ENCODE assay signal across 8 mouse cellular contexts in the genomic region with DNA sequence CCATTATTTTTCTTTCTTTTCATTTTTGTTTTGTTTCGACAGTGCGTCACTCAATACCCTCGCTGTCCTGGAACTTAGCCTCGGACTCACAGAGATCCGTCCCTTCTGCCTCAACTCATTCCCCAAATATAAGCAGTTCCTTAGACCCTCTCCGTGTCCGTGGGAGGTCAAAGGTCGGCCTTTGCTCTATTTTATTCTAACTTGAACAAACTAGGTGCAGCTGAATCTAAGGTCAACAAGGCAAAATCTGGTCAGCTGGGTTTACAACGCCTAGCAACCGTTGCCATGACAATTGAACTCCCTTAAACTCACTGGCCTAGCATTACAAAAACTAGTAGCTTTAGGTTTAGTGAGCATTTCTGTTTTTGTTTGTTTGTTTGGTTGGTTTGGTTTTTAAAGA. TPM values are rescaled to one million over a fixed set of nuclear protein-coding genes. Genes with fewer than 3 reads are reported as not detected.
DNase-seq lines count a peak whose midpoint lies in the region; ATAC-seq and TF ChIP-seq lines count a peak whose summit lies in the region.

No protein-coding gene starts in this region.

- WGBS in kidney, embryonic 14.5 days = 86% methylated on average over 10 of the region's 10 CpGs
- WGBS in hindbrain, embryonic 11.5 days = 72% methylated on average over 10 of the region's 10 CpGs
- WGBS in liver, postnatal 0 days (ENCODE audit: insufficient replicate concordance) = 78% methylated on average over 10 of the region's 10 CpGs

- no peak for TF ChIP-seq POLR2A in bone marrow macrophage, adult 2 months (IDR thresholded peaks at IDR 0.05; ENCODE audit: borderline replicate concordance, low read depth, low read length)

- peak overlapping the region; percentile 80; the same call in 1 of the 2 replicates for H3K9ac ChIP-seq in kidney, embryonic 14.5 days (ENCODE audit: low read depth, low read length)
- peak overlapping the region; percentile 71; the same call in 1 of the 2 replicates for H3K9ac ChIP-seq in hindbrain, embryonic 11.5 days (ENCODE audit: low read depth, low read length)
- H3K9ac ChIP-seq in liver, postnatal 0 days (replicated peaks) = no peak overlapping the region

- no peak for DNase-seq in kidney, postnatal 14 days
- DNase-seq in hindbrain, embryonic 11.5 days (ENCODE audit: low spot score) = no peak
- no peak for DNase-seq in liver, postnatal 0 days
- peak; percentile 67 for DNase-seq in testis, postnatal 14 days (ENCODE audit: low spot score)
- DNase-seq in ovary, postnatal 36 days (ENCODE audit: low spot score) = no peak
- DNase-seq in frontal cortex, postnatal 14 days (ENCODE audit: low spot score in 2 of 2) = no peak

- peak overlapping the region; percentile 58 for H3K4me2 ChIP-seq in kidney, embryonic 14.5 days (replicated peaks; ENCODE audit: low read depth, low read length)
- H3K4me2 ChIP-seq in hindbrain, embryonic 11.5 days (replicated peaks; ENCODE audit: low read depth, low read length) = peak overlapping the region; percentile 64
- H3K4me2 ChIP-seq in liver, postnatal 0 days (ENCODE audit: low read depth, low read length) = peak overlapping the region; percentile 84

- no peaks in the 10 kb centered on the region for H3K27me3 ChIP-seq in kidney, embryonic 14.5 days (ENCODE audit: control insufficient read depth, insufficient read depth, low read length)
- no peaks in the 10 kb centered on the region for H3K27me3 ChIP-seq in hindbrain, embryonic 11.5 days (ENCODE audit: control insufficient read depth, insufficient read depth, low read length)
- H3K27me3 ChIP-seq in liver, postnatal 0 days (ENCODE audit: insufficient read depth, low read length) = no peaks in the 10 kb centered on the region

- no peaks in the 10 kb centered on the region for H3K9me3 ChIP-seq in kidney, embryonic 14.5 days (ENCODE audit: control insufficient read depth, low read length)
- no peaks in the 10 kb centered on the region for H3K9me3 ChIP-seq in hindbrain, embryonic 11.5 days (ENCODE audit: control insufficient read depth, low read length)
- no peaks in the 10 kb centered on the region for H3K9me3 ChIP-seq in liver, postnatal 0 days (ENCODE audit: low read length)

- peaks cover 7% of the 10 kb centered on the region; the same call in 1 of the 2 replicates for H3K4me1 ChIP-seq in kidney, embryonic 14.5 days (ENCODE audit: control insufficient read depth, insufficient read depth, low read length)
- peaks cover 14% of the 10 kb centered on the region for H3K4me1 ChIP-seq in bone marrow macrophage, adult 2 months (ENCODE audit: control insufficient read depth, insufficient read depth, low read length)
- no peaks in the 10 kb centered on the region; the same call in 1 of the 2 replicates for H3K4me1 ChIP-seq in hindbrain, embryonic 11.5 days (replicated peaks; ENCODE audit: control insufficient read depth, insufficient read depth, low read length)
- H3K4me1 ChIP-seq in liver, postnatal 0 days (ENCODE audit: insufficient read depth) = peaks cover 8% of the 10 kb centered on the region

- no peak for TF ChIP-seq CTCF in bone marrow macrophage, adult 2 months (IDR thresholded peaks at IDR 0.05; ENCODE audit: low read depth, low read length)
- TF ChIP-seq CTCF in liver, postnatal 0 days (IDR thresholded peaks at IDR 0.05; ENCODE audit: low read depth) = no peak

- peaks cover 14% of the 10 kb centered on the region; the same call in 1 of the 2 replicates for H3K36me3 ChIP-seq in kidney, embryonic 14.5 days (ENCODE audit: control insufficient read depth, insufficient read depth, low read length)
- 0 out of 2 replicates have a peak, but pooled peaks cover under 1% of the 10 kb centered on the region for H3K36me3 ChIP-seq in hindbrain, embryonic 11.5 days (ENCODE audit: control insufficient read depth, insufficient read depth, low read length)
- H3K36me3 ChIP-seq in liver, postnatal 0 days (replicated peaks; ENCODE audit: insufficient read depth, low read length) = peaks cover 9% of the 10 kb centered on the region

- H3K27ac ChIP-seq in kidney, embryonic 14.5 days (ENCODE audit: low read depth, low read length) = peak overlapping the region; percentile 38; the same call in 1 of the 2 replicates
- peak overlapping the region; percentile 81 for H3K27ac ChIP-seq in bone marrow macrophage, adult 2 months (ENCODE audit: insufficient read depth, low read depth, low read length)
- H3K27ac ChIP-seq in hindbrain, embryonic 11.5 days (ENCODE audit: low read depth, low read length) = 0 out of 2 replicates have a peak overlapping the region, but pooled peaks have one; percentile 27
- H3K27ac ChIP-seq in liver, postnatal 0 days (ENCODE audit: low read depth) = 0 out of 2 replicates have a peak overlapping the region, but pooled peaks have one; percentile 1

- 0 out of 2 replicates have a peak, but pooled peaks have one; percentile 9 for ATAC-seq in kidney, embryonic 14.5 days (ENCODE audit: low FRiP score, low TSS enrichment)
- ATAC-seq in hindbrain, embryonic 11.5 days (ENCODE audit: low FRiP score) = peak; percentile 20
- peak; percentile 31 for ATAC-seq in liver, postnatal 0 days

- TF ChIP-seq EP300 in liver, postnatal 0 days (IDR thresholded peaks at IDR 0.05; ENCODE audit: low read depth) = no peak

- H3K4me3 ChIP-seq in kidney, embryonic 14.5 days (ENCODE audit: low read length) = peak overlapping the region; percentile 79
- peak overlapping the region; percentile 89 for H3K4me3 ChIP-seq in bone marrow macrophage, adult 2 months (ENCODE audit: insufficient read depth, low read length)
- peak overlapping the region; percentile 79; the same call in 1 of the 2 replicates for H3K4me3 ChIP-seq in hindbrain, embryonic 11.5 days (ENCODE audit: low read depth, low read length)
- peak overlapping the region; percentile 70 for H3K4me3 ChIP-seq in liver, postnatal 0 days (ENCODE audit: low read depth, low read length)

RNA-seq across cellular contexts. Expression of a gene that starts 0.6 kb away (rescaled TPM):
- 60.7 and 81.2 TPM in 2 replicates for polyA plus RNA-seq in kidney, embryonic 14.5 days (2014; fragmentation: Nextera tagmentation; extraction: Ambion mirVana)
- 58.8 and 73.7 TPM in 2 replicates for polyA plus RNA-seq in bone marrow macrophage, adult 2 months (2012; ENCODE audit: insufficient read depth, insufficient read length, missing spikeins)
- 65.7 and 71.9 TPM in 2 replicates for polyA plus RNA-seq in hindbrain, embryonic 11.5 days (2014; fragmentation: Nextera tagmentation; extraction: Ambion mirVana)
- polyA plus RNA-seq in liver, postnatal 0 days (2015; fragmentation: Nextera tagmentation; extraction: Ambion mirVana) = 24.3 and 26.5 TPM in 2 replicates

RNA-seq across cellular contexts. Expression of a gene that starts 13.4 kb away (rescaled TPM):
- 0.49 TPM in 1 of 2 replicates, not detected in the other for polyA plus RNA-seq in kidney, embryonic 14.5 days (2014; fragmentation: Nextera tagmentation; extraction: Ambion mirVana)
- polyA plus RNA-seq in bone marrow macrophage, adult 2 months (2012; ENCODE audit: insufficient read depth, insufficient read length, missing spikeins) = not detected in 2 replicates
- 0.17 and 0.19 TPM in 2 replicates for polyA plus RNA-seq in hindbrain, embryonic 11.5 days (2014; fragmentation: Nextera tagmentation; extraction: Ambion mirVana)
- not detected in 2 replicates for polyA plus RNA-seq in liver, postnatal 0 days (2015; fragmentation: Nextera tagmentation; extraction: Ambion mirVana)

RNA-seq across cellular contexts. Expression of a gene that starts 20.3 kb away (rescaled TPM):
- 4.3 and 4.6 TPM in 2 replicates for polyA plus RNA-seq in kidney, embryonic 14.5 days (2014; fragmentation: Nextera tagmentation; extraction: Ambion mirVana)
- polyA plus RNA-seq in bone marrow macrophage, adult 2 months (2012; ENCODE audit: insufficient read depth, insufficient read length, missing spikeins) = not detected in 2 replicates
- polyA plus RNA-seq in hindbrain, embryonic 11.5 days (2014; fragmentation: Nextera tagmentation; extraction: Ambion mirVana) = 1.4 and 1.5 TPM in 2 replicates
- 7.5 and 8.5 TPM in 2 replicates for polyA plus RNA-seq in liver, postnatal 0 days (2015; fragmentation: Nextera tagmentation; extraction: Ambion mirVana)

RNA-seq across cellular contexts. Expression of a gene that starts 31.2 kb away (rescaled TPM):
- polyA plus RNA-seq in kidney, embryonic 14.5 days (2014; fragmentation: Nextera tagmentation; extraction: Ambion mirVana) = 49.7 and 61.8 TPM in 2 replicates
- 107 and 117 TPM in 2 replicates for polyA plus RNA-seq in bone marrow macrophage, adult 2 months (2012; ENCODE audit: insufficient read depth, insufficient read length, missing spikeins)
- 32.8 and 38.8 TPM in 2 replicates for polyA plus RNA-seq in hindbrain, embryonic 11.5 days (2014; fragmentation: Nextera tagmentation; extraction: Ambion mirVana)
- 55.5 and 61.3 TPM in 2 replicates for polyA plus RNA-seq in liver, postnatal 0 days (2015; fragmentation: Nextera tagmentation; extraction: Ambion mirVana)

RNA-seq across cellular contexts. Expression of a gene that starts 48.7 kb away (rescaled TPM):
- polyA plus RNA-seq in kidney, embryonic 14.5 days (2014; fragmentation: Nextera tagmentation; extraction: Ambion mirVana) = 3.0 and 3.8 TPM in 2 replicates
- 9.6 and 9.7 TPM in 2 replicates for polyA plus RNA-seq in bone marrow macrophage, adult 2 months (2012; ENCODE audit: insufficient read depth, insufficient read length, missing spikeins)
- 4.0 and 4.4 TPM in 2 replicates for polyA plus RNA-seq in hindbrain, embryonic 11.5 days (2014; fragmentation: Nextera tagmentation; extraction: Ambion mirVana)
- 0.43 and 0.46 TPM in 2 replicates for polyA plus RNA-seq in liver, postnatal 0 days (2015; fragmentation: Nextera tagmentation; extraction: Ambion mirVana)

Comparison
In these comparisons a context has a peak if more than half of its experiments do, and no peak if none do; other contexts are left out.
1. H3K27ac ChIP-seq: peak in every context shown above with its lines; median percentile 81 in bone marrow macrophage, adult 2 months; 38 in kidney, embryonic 14.5 days; 27 in hindbrain, embryonic 11.5 days; 1 in liver, postnatal 0 days.